Mouse (Mus musculus) heart, adult 8-10 months (tissue): ENCODE results near the gene Tmco3. TPM values are rescaled to one million over a fixed set of nuclear protein-coding genes. Genes with fewer than 3 reads are reported as not detected.
"Not testable (repeated sequence)": the region's sequence is repeated elsewhere in the genome, so short reads cannot be mapped to it uniquely, and the experiment has no call there.

ENCODE experiments used
- DNase-seq: peaks from one replicate; pipeline ENCODE4 v3.0.0; 2022; ENCODE audit warnings: low spot score
- total RNA-seq, 4 experiments: library from RNA; stranded (reverse); gene quantifications; 2 replicates each; pipeline ENCODE4 v1.2.4; 2022

Tmco3 gene
- total RNA-seq, 4 experiments from 2014 or later, result 28.3 to 38.8 (median 33.8) TPM

DNA sequence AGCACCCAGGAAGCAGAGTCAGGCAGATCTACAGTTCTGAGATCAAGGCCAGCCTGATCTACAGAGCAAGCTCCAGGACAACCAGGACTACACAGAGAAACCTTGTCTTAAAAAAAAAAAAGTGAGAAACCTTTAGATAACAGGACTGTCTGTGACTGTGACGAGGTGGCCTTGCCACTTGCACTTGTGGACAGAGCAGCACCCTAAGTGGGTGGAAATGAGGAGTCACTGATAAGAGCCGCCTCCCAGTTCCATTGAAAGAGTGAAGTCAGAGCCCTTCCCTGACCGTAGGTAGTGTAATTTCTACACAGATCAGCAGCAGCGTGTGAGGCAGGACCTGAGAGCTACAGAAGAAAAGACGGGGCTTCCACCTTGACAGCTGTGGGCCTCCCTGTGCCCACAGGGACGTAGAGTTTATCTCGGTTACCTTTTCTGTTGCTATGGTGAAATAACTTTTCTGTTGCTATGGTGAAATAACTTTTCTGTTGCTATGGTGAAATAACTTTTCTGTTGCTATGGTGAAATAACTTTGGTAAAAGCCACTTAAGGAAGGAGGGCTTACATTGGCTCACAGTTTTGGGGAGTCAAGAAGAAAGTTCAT, 18.4 kb downstream of the Tmco3 start:
- DNase-seq, result no peak

DNA sequence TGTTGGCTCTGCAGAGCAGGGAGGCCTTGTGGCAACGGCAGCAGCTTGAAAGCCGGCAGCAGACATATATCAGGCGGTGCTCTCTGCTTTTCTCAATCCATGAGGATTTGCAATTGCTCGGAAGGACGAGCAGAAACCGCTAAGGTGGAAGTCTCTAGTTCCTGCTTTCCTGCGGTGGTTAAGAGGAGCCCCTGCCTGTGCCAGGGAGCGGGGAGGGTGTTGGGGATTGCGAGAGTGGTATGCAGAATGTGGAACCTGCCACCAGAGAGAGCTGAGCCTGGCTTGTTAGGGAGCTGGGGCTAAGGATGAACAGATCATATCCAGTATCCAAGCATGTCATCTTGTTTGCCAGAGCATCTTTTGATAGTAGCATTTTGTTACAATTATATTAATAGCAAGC, 18.9 kb downstream of the Tmco3 start:
- DNase-seq, result no peak

DNA sequence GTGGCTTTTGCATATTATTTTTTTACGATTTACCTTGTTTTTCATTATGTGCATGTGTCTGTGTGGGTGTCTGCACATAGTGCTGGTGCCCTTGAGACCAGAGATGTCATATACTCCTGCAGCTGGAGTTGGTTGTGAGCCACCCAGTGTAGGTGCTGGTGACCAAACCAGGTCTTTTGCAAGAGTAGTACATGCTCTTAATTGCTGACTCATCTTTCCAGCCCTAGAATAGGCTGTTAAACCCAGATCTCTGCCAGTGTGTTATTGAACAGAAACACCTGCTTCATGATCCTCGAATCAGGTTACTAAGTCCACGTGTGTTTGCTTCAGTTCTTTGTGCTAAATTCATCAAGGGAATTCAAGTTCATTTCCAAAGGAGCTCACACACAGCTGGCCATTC, 26.9 kb downstream of the Tmco3 start:
- no peak for DNase-seq

DNA sequence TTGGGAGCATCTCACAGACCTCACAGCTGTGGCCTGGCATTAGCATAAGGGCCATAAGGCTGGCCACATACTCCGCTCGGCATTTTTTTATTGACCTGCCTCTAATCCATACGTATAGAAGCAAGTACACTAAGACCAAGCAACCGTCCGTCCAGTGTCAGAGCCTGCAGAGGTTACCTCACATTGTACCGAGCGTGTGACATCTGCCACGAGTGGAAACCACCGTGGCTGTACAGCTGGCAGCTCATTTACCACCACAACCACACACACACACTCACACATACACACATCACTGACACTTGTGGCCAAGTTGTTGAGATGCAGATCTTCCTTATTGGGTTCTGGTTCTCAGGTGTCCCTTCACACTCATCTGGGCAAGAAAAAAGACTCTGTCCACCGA, 28.7 kb downstream of the Tmco3 start:
- DNase-seq, result no peak

DNA sequence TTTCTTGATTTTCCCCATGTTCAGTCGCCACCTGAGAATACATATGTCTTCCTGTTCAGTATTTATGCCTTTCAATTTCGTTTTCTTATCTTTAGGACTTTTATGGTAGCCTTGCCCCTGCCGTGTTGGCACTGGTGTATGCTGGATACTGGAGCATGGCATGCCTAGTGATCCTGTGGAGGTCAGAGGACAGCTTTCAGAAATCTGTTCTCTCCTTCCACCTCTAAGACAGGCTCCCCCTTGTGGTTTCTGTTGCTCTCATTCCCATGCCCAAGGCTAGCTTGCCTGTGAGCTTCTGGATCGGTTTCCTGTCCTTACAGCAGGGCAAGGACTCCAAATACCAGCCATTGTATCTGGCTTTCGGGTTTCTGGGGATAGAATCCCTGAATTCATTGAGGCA, 38.6 kb downstream of the Tmco3 start:
- DNase-seq, result no peak

DNA sequence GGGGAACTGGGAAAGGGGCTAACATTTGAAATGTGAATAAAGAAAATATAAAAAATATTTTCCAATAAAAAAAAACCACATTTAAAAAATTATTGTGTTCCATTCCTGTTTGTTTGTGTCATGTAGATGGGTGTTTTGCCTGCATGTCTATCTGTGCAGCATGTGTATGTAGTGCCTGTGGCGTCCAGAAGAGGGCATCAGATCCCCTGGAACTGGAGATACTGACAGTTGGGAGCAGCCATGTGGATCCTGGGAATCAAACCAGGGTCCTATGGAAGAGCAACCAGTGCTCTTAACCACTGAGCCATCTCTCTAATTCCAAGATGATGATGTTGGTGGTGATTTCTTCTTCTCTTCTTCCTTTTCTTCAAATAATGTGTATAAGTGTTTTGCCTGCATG, 46.7 kb downstream of the Tmco3 start:
- no peak for DNase-seq

DNA sequence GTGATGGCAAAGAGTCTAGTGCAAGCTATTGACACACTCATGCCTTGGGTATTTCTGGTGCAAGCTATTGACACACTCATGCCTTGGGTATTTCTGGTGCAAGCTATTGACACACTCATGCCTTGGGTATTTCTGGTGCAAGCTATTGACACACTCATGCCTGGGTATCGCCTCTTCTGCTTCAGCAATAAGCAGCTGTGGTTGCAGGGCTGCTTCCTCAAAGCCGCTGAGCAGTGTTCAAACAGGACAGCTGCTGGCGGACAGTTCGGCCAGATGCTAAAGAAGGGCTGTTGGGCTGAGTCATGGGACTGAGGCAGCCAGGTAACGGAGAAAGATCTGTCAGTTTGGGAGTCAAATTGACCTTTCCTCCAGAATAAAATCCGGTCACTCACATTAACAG, 49.3 kb downstream of the Tmco3 start:
- not testable (repeated sequence) for DNase-seq

DNA sequence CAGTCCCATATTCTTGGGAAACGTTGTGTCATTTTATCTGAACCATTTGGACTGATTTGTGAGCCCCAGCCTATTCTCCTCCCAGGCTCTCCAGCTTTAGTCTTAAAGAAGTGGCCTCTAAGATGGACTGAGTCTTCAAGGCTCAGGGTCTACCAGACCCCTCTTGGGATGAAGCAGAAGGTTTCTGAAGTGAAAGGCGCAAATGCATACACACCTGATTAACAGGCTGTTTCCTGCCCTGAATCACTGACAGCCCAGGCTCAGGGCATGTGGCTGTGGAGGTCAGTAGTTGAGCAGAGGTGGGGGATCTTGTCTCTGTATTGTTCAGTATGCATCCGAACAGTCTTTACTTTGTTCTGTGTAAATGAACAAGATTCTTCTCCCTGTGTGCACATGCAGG, 49.7 kb downstream of the Tmco3 start:
- DNase-seq, result no peak

DNA sequence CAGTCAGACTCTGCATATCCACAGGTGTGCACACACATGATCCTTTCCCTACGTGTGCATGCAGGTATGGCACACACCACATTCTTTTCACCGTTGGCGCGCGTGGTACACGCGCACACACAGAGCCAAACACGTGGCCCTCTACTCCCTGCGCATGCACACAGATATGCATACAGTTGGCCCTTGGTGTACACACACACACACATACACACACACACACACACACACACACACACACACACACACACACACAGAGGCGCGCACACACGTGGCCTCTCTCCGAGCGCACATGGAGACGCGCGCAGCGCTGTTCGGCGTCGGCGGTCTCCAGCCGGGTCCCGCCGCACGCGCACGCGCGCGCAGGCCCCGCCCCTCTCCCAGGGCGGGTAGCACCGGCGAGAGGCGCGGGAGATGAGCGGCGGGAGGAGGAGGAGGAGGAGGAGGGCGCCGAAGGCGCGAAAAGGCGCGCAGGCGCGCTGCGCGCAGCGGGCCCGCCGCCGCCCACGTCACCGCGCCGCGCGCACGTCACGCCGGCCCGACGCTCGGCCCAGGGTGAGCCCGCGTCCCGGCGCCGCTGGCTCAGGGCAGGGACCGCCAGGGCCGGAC, 50.4 kb downstream of the Tmco3 start, which contains the start of gene Tfdp1:
Gene Tfdp1, plus strand, starts transcription at position 497 of the 606 bp plus-strand sequence.
- DNase-seq, result peak; percentile 48

DNA sequence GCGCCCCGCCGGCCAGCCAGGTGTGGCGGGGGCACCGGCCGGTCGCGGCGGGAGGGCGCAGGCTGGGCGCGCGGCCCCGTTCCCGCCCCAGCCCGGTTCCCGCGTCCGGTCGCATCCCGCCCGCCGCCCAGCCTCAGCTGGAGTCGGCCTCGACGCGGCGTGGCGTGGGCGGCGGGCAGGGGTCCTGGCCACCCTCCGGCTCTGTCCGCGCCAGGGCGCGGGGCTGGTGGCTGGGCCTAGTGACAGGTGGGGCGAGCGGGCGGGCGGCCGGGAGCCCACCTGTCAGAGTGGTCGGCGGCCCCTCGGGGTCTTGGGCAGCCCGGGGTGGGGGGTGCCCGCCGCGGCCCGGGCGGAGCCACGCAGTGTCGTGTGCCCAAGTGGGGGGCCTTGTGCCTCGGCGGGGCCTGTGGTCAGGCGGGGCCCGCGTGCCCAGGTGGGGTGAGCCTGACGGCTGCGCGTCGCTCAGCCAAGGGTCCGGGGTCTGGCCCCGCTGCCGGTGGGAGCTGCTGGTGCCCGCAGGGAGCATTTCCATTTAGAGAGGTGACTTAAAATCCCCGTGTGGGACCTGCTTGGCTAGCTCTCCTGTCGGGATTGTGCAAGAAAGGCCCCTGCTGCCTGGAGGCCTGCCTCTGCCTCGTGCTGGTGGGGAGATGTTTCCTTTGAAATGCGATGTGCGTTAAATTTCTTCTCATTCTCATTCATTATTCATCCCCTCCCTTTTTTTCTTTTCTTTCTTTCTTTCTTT, 51.1 kb downstream of the Tmco3 start:
- DNase-seq, result no peak

DNA sequence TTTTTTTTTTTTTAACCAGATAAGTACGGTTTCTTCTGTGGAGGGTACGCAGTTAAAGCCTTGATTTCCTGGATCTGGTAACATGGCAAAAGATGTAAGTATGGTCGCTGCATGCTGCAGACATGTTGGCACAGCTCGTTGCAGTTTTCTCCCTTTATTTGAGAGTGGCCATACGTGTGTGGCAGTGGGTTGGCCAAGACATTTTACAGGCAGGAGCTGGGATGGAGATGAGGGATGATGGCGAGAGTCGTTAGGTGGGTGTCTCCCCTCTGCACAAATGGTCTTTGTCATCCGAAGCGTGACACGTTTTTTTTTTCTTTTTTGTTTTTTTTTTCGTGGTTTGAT, 51.6 kb downstream of the Tmco3 start:
- DNase-seq, result no peak

DNA sequence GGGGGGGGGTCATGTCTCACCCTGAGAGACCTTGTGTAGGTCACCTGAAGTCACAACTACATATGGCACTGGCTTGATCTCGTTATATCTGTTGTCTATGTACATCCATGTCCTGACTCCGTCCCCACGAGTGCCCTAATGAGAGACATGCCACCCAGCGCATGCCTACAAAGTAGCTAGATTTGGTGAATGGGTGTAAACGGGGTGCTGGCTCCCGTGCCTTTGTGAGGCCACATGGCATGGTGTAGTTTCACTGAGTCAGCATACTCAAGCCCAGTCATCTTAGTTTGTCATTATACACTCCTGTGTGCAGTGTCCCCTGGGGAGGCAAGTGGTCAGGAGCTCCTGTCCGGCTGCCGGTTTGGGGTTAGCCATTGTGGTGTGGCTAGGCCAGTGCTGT, 52.7 kb downstream of the Tmco3 start:
- no peak for DNase-seq

DNA sequence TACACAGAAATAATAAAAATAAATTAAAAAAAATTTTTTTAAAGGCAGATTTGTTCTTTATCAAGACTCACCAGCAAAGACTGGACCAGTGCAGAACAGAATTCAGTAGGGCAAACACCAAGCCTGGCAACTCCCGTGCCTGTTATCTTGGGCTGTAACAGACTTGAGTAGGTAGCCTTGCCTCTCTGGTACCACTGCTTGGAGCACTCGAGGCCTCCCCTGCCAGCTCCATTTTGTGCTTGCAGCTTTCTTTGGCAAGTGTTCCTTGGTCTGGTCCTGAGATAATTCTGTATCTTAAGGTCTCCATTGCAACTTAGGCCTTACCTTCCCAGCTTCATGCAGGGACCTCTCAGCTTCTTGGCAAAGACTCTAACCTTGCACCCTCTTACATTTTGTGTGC, 54.4 kb downstream of the Tmco3 start:
- no peak for DNase-seq

DNA sequence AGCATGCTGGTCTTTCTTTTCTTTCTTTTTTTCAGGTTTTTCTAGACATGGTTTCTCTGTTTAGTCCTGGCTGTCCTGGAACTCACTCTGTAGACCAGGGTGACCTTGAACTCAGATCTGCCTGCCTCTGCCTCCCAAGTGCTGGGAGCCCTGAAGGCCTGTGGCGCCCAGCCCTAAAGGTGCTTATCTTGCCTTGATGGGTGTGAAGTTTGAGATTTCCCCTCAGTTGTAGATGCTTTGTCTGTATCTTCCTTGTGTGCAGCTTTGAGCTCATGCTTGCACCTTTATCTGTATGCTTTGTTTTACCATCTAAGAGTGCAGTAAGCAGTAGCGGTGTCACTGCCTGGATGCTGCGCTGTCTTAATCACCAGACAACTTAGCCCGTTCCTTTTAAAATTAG, 55.1 kb downstream of the Tmco3 start:
- DNase-seq, result no peak

DNA sequence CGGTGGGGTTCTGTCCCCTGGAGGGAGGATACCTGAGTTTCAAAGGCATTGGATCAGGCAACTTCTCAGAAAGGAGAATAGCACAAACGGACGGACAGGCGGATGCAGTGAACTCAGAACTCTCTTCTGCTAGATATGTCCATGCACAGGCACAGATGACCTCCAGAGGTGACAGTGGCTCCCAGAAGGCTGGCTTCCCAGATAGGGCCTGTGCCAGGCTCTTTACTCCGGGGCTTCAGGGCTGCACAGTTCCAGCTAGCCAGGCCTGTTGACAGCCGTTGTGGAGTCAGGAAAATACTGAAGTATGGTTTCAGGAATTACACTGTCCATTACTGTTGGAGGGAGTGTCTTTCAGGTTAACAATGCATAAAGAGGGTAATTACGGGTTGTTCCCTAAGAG, 62.1 kb downstream of the Tmco3 start:
- DNase-seq, result peak; percentile 29

DNA sequence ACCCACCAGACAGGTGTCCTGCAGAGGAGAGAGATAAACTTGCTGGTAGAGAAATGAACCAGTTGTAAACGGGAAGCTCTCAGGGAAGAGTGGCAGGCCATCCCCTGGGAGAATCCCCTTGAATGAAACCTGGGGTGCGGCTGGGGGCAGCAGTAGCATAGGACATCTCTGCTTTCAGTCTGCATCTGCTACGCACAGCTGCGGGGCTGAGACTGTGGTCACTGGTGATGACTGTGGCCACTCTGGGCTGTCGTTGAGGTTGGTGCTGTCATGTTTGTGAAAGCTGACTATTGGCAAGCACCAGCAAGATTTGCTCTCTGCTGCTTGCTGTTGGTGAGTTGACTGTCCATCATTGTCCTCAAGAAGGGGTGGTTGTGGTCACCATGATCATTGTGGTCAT, 63.6 kb downstream of the Tmco3 start:
- DNase-seq, result no peak

DNA sequence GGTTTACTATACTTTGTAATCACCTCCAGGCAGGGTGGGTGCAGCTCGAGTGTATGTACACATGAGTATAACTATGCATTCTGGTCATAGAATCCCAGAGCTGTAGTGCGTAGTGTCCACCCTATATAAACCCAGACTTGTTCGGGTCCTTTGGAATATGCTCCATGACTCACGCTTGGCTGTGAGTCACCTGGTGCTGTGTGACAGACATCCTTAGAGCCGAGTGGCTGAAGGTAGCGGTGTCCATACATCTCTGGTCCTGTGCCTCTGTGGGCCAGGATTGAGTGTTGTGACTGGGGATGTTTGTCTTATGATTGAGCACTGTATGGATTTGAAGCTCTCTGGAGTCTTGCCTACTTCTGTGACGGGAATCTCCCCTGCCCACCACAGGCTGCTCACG, 64.6 kb downstream of the Tmco3 start:
- no peak for DNase-seq

DNA sequence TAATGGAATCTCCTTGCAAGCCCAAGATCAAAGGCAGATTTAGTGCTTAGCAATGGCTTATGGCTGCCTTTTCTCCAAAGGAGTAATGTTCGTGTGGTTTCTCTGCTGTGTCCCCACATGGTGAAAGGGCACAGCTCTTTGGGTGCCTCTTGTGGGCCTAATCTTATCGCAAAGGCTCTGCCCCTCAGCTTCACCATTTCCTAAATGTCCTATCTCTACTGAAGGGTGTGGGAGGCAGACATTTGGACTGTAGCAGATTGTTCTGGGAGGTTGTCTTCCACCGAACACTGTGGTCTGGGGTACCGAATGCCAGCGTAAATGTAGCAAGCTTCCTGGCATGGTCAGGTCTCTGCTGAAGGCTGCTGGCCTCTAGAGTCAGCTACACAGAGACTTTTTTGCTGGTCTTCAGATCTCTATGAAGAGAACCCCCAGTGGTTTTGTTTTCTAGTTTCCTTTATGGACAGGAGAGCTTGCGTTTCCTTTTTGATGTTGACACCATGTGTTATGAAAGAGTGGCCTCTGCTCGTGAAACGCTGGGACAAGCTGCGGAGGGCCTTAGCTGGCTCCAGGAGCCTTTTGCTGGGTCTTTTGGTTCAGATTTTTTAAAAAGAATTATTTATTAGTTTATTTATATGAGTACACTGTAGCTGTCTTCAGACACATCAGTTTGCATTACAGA, 65.3 kb downstream of the Tmco3 start:
- no peak for DNase-seq

DNA sequence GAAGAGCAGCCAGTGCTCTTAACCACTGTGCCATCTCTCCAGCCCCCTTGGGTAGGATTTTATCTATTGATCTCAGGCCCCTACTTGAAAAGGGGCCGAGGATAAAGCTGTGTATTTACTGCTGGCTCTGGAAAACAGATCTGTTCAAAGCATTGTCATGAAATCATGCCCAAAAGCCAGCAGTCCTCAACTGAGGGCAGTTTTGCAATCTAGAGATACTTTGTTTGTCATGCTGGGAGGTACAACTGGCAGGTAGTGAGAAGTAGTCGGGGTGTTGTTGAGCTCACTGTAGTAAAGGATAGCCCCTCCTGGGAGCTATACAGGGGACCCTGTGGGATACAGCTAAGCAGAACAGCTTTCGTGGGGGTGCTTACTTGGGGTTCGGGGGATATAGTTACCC, 65.9 kb downstream of the Tmco3 start:
- no peak for DNase-seq

DNA sequence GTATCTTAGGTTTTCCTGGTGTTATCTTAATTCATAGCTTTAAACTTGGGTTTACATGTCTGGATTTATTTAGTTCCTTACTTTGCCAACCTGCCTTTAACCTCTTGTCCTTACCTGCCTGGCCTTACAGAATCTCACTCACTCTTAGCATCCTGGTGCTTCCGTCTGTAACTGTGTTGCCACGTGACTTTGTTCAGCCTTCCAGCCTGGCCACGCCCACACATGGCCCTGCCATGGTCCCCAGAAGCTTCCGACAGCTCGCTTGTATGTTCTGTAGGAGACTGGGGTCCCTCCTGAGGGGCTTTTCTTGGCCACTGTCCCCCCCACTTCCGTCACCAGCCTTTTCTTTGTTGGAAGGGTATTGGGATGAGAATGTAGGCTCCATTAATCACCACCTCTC, 68.2 kb downstream of the Tmco3 start:
- DNase-seq, result no peak

DNA sequence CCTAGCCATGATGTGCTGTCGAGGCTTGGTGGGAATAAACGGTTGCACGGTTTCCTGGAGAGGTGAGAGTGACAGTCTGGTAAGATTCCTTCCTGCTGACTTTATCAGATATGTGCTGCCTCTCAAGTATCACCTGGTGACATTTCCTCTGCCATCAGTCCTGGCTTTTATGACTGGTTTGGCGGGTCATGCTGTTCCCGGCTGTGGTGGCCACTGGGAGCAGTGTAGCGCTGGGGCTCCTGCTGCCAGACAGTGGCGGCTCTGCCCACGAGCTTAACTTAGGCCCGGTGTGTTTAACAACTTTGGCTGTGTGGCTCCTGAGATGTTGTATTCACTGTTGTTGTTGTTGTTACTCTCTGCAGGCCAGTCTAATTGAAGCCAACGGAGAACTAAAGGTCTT, 68.7 kb downstream of the Tmco3 start:
- DNase-seq, result no peak

DNA sequence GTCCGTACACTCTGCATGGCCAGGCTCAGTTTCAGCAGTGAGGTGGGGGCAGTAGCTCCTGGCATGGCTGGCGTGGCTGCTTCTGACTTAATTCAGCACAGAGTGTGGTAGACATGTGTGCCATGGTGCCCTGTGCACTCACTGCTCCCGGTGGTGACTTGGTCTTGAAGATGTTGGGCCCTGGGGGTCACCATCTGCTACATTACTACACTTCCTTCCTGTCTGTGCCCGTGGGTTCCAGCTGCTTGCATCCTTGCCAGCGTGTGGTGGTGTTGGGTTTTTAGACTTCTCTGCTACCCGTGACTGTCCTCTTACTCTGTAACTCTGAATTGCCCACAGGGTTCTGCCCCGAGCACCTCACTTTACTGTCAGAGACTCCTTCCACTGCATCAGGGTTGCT, 72.2 kb downstream of the Tmco3 start:
- DNase-seq, result no peak

DNA sequence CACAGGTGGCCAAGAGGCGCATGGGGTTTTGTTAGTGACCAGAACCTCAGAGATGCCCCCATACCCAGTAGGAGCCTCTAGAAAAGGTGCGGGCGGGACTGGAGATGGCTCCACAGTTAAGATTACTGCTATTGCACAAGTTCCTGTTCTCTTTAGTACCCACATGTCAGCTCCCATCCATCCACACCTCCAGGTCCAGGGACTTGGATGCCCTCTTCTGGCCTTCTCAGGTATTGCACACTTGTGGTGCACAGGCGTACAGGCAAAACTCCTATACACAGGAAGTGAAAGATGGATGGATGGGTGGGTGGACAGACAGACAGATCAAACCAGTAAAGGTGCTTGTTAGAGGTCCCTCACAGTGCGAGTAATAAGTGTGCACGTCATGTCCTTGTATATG, 73.9 kb downstream of the Tmco3 start:
- no peak for DNase-seq
